19 mouse cellular contexts compared by ENCODE assay signal in the genomic region with DNA sequence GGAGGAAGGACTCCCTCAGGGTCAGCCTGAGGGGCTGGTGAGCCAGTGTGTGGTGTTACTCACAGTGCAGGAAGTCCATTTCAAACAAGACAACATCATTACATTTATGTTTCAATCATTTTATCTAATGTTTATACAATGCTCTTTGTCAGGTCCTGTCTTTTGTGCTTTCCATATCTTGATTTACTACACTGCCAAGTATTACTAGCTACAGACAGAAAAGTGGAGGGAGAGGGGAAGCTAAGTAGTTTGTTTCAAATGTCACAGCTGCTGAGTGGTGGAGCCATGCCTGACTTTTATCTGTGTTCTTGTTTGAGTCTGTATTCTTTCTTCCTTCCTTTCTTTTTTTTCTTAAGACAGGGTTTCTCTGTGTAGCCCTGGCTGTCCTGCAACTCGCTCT.
"Had no signal": no experiment of that assay in that cellular context is flagged by ENCODE, and none has a peak within 500 bp of the region (broad histone marks: within the 10 kb centered on the region; RNA-seq: fewer than 3 reads in every experiment).

No protein-coding gene starts in this region.

- H3K36me3 ChIP-seq: limb, embryonic 13.5 days; midbrain, embryonic 10.5 days; midbrain, embryonic 13.5 days; neural tube, embryonic 13.5 days had no signal

- H3K27ac ChIP-seq: kidney, postnatal 0 days; limb, embryonic 10.5 days; limb, embryonic 13.5 days; midbrain, embryonic 10.5 days; midbrain, embryonic 13.5 days; neural tube, embryonic 13.5 days; stomach, postnatal 0 days had no signal

- H3K27me3 ChIP-seq: limb, embryonic 13.5 days; megakaryocyte, embryonic 14.5 days; midbrain, embryonic 13.5 days; neural tube, embryonic 13.5 days had no signal

- ATAC-seq: intestine, postnatal 0 days; midbrain, embryonic 13.5 days; midbrain, embryonic 16.5 days had no signal

- H3K9ac ChIP-seq: limb, embryonic 13.5 days; midbrain, embryonic 13.5 days; neural tube, embryonic 13.5 days had no signal

- H3K9me3 ChIP-seq: limb, embryonic 10.5 days; limb, embryonic 13.5 days; midbrain, embryonic 13.5 days; neural tube, embryonic 13.5 days had no signal

- H3K4me3 ChIP-seq: layer of hippocampus, adult 2 months; limb, embryonic 10.5 days; limb, embryonic 13.5 days; megakaryocyte, embryonic 14.5 days; midbrain, embryonic 10.5 days; midbrain, embryonic 13.5 days; myocyte; neural tube, embryonic 13.5 days had no signal

- DNase-seq: kidney, adult 2 months; kidney, postnatal 25 days; layer of hippocampus, adult 9-11 months; lung, adult 18-20 months; lung, postnatal 36 days; retina, postnatal 1 day; right cerebral cortex, postnatal 25 days had no signal

- H3K4me2 ChIP-seq: limb, embryonic 13.5 days; midbrain, embryonic 13.5 days; neural tube, embryonic 13.5 days had no signal
